Comparison of ENCODE assay signal across 17 mouse cellular contexts in the genomic region with DNA sequence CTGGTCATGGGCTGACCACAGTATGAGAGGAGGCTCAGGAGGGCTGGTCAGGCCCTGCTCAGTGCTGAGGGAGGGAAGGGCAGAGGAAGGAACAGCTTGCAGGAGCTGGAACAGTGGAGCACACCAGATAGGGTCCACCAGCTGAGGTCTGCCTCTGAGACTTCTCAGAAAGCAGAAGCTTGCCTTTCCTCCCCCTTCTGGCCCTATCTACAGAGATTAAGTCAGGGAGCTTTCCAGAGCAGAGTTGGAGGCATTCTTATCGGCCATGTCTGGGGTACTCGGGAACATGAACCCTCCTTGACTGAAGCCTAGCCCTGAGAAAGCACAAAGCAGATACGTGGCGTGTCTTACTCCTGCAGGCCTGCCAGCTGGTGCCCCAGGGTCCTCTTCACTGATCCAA. TPM values are rescaled to one million over a fixed set of nuclear protein-coding genes. Genes with fewer than 3 reads are reported as not detected.
DNase-seq lines count a peak whose midpoint lies in the region; ATAC-seq and TF ChIP-seq lines count a peak whose summit lies in the region.
"Had no signal": no experiment of that assay in that cellular context is flagged by ENCODE, and none has a peak within 500 bp of the region (broad histone marks: within the 10 kb centered on the region; RNA-seq: fewer than 3 reads in every experiment).

No protein-coding gene starts in this region.

- DNase-seq in heart, embryonic 10.5 days (ENCODE audit: low spot score) = no peak
- no peak for DNase-seq in heart, adult 2 months
- DNase-seq in MEL (ENCODE audit: low read depth, low spot score) (peak; percentile 79), adipocyte (ENCODE audit: low spot score) (no peak)
- DNase-seq in heart, postnatal 14 days = peak; percentile 36 to 57
- no peak for DNase-seq in cerebellum, postnatal 36 days
- DNase-seq: adrenal gland, postnatal 36 days; kidney, adult 11 months; kidney, postnatal 36 days; lung, embryonic 14.5 days; thymus, adult 2 months had no signal

- no peaks in the 10 kb centered on the region for H3K27me3 ChIP-seq in heart, embryonic 10.5 days (ENCODE audit: insufficient read depth, poor library complexity, severe bottlenecking)
- H3K27me3 ChIP-seq in heart, adult 2 months (ENCODE audit: control insufficient read depth, insufficient read depth, low read length) = no peaks in the 10 kb centered on the region
- H3K27me3 ChIP-seq in MEL (ENCODE audit: control insufficient read depth in 1 of 2, insufficient read depth in 2 of 2, low read length in 2 of 2) = no peaks in the 10 kb centered on the region; a peak in 1 of 4 replicates
- H3K27me3 ChIP-seq in liver, embryonic 16.5 days (ENCODE audit: control insufficient read depth, insufficient read depth, low read depth, low read length) = no peaks in the 10 kb centered on the region
- no peaks in the 10 kb centered on the region for H3K27me3 ChIP-seq in intestine, postnatal 0 days (replicated peaks; ENCODE audit: control insufficient read depth, insufficient read depth, low read length)
- H3K27me3 ChIP-seq: embryonic facial prominence, embryonic 15.5 days; forebrain, embryonic 13.5 days; hindbrain, embryonic 13.5 days had no signal

- no peak overlapping the region for H3K9ac ChIP-seq in heart, adult 2 months (ENCODE audit: low read depth, low read length)
- H3K9ac ChIP-seq in MEL (ENCODE audit: control insufficient read depth, low read depth, low read length, poor library complexity, severe bottlenecking) = no peak overlapping the region
- H3K9ac ChIP-seq in liver, embryonic 16.5 days (ENCODE audit: low read depth, low read length) = no peak overlapping the region
- H3K9ac ChIP-seq in intestine, postnatal 0 days (ENCODE audit: low read depth, low read length) = no peak overlapping the region
- H3K9ac ChIP-seq: embryonic facial prominence, embryonic 15.5 days; forebrain, embryonic 13.5 days; hindbrain, embryonic 13.5 days; lung, embryonic 14.5 days had no signal

- TF ChIP-seq POLR2A in heart, adult 2 months (IDR thresholded peaks at IDR 0.05; ENCODE audit: insufficient read depth, low read depth, low read length) = no peak
- TF ChIP-seq POLR2A in MEL (IDR thresholded peaks at IDR 0.05; ENCODE audit: control insufficient read depth in 1 of 2, insufficient read depth in 1 of 2, low read depth in 1 of 2, low read length in 2 of 2, poor library complexity in 1 of 2) = no peak

- ATAC-seq in liver, embryonic 16.5 days (ENCODE audit: low read depth) = peak; percentile 32; the same call in 1 of the 2 replicates
- ATAC-seq in intestine, postnatal 0 days = no peak
- ATAC-seq: forebrain, embryonic 13.5 days had no signal

- 62% methylated on average over 4 of the region's 4 CpGs for WGBS in heart, embryonic 10.5 days
- WGBS in heart, adult 2 months = 67% methylated on average over 4 of the region's 4 CpGs
- 24% methylated on average over 4 of the region's 4 CpGs for WGBS in liver, embryonic 16.5 days (ENCODE audit: insufficient replicate concordance)
- WGBS in intestine, postnatal 0 days = 90% methylated on average over 4 of the region's 4 CpGs

- H3K4me2 ChIP-seq in liver, embryonic 16.5 days (ENCODE audit: low read depth, low read length) = no peak overlapping the region
- H3K4me2 ChIP-seq in intestine, postnatal 0 days (replicated peaks; ENCODE audit: low read depth) = no peak overlapping the region
- H3K4me2 ChIP-seq: embryonic facial prominence, embryonic 15.5 days; forebrain, embryonic 13.5 days; hindbrain, embryonic 13.5 days; lung, embryonic 14.5 days had no signal

- no peak overlapping the region for H3K4me3 ChIP-seq in heart, embryonic 10.5 days
- H3K4me3 ChIP-seq in heart, adult 2 months = no peak overlapping the region
- no peak overlapping the region for H3K4me3 ChIP-seq in MEL (ENCODE audit: control insufficient read depth in 1 of 2, insufficient read depth in 1 of 2, low read depth in 2 of 2, low read length in 2 of 2)
- H3K4me3 ChIP-seq in liver, embryonic 16.5 days (ENCODE audit: low read depth, low read length) = no peak overlapping the region
- no peak overlapping the region for H3K4me3 ChIP-seq in intestine, postnatal 0 days (ENCODE audit: low read depth, low read length)
- H3K4me3 ChIP-seq: embryonic facial prominence, embryonic 15.5 days; forebrain, embryonic 13.5 days; gastrocnemius, adult 2 months; hindbrain, embryonic 13.5 days had no signal

- TF ChIP-seq CTCF in heart, adult 2 months (IDR thresholded peaks at IDR 0.05) = no peak
- TF ChIP-seq CTCF in MEL (IDR thresholded peaks at IDR 0.05 in 2 of 3, conservative IDR thresholded peaks at IDR 0.05 in 1 of 3; ENCODE audit: control insufficient read depth in 1 of 3, insufficient read depth in 1 of 3, low read depth in 2 of 3, low read length in 3 of 3, poor library complexity in 1 of 3, severe bottlenecking in 1 of 3) = no peak
- no peak for TF ChIP-seq CTCF in intestine, postnatal 0 days (IDR thresholded peaks at IDR 0.05; ENCODE audit: low read depth)

- no peaks in the 10 kb centered on the region for H3K36me3 ChIP-seq in heart, embryonic 10.5 days
- H3K36me3 ChIP-seq in heart, adult 2 months (ENCODE audit: control insufficient read depth, insufficient read depth, low read length) = no peaks in the 10 kb centered on the region
- H3K36me3 ChIP-seq in MEL (ENCODE audit: control insufficient read depth in 1 of 2, insufficient read depth in 2 of 2, low read length in 2 of 2) = no peaks in the 10 kb centered on the region
- H3K36me3 ChIP-seq in liver, embryonic 16.5 days (ENCODE audit: control insufficient read depth, insufficient read depth) = no peaks in the 10 kb centered on the region
- H3K36me3 ChIP-seq in intestine, postnatal 0 days (ENCODE audit: control insufficient read depth, insufficient read depth) = no peaks in the 10 kb centered on the region
- H3K36me3 ChIP-seq: embryonic facial prominence, embryonic 15.5 days; hindbrain, embryonic 13.5 days had no signal

- intact Hi-C loops in heart, adult 2 months (cut with DNase I) = no loop called here
- intact Hi-C loops in heart, postnatal 14 days (cut with DNase I) = loop anchor here (5.0 kb wide), 1 partner anchor 34 kb away; no protein-coding TSS in a partner anchor

- no peak for TF ChIP-seq EP300 in heart, adult 2 months (IDR thresholded peaks at IDR 0.05; ENCODE audit: insufficient read depth, low read depth, low read length)
- peak; percentile 48 to 59 for TF ChIP-seq EP300 in MEL (IDR thresholded peaks at IDR 0.05; ENCODE audit: low read depth in 1 of 2, low read length in 2 of 2)

- peaks cover 44% of the 10 kb centered on the region for H3K4me1 ChIP-seq in heart, embryonic 10.5 days
- peaks cover 9% of the 10 kb centered on the region for H3K4me1 ChIP-seq in heart, adult 2 months (ENCODE audit: control insufficient read depth, insufficient read depth, low read length)
- peaks cover 0 to 8% of the 10 kb centered on the region in 2 experiments; a peak in 1 of 4 replicates for H3K4me1 ChIP-seq in MEL (ENCODE audit: control insufficient read depth in 1 of 2, insufficient read depth in 2 of 2, low read length in 2 of 2)
- no peaks in the 10 kb centered on the region; the same call in none of the 2 replicates for H3K4me1 ChIP-seq in liver, embryonic 16.5 days (ENCODE audit: control insufficient read depth, low read depth, low read length)
- H3K4me1 ChIP-seq in intestine, postnatal 0 days (replicated peaks; ENCODE audit: control insufficient read depth, insufficient read depth, low read length) = no peaks in the 10 kb centered on the region

- no peak for TF ChIP-seq RAD21 in MEL (IDR thresholded peaks at IDR 0.05; ENCODE audit: low read depth, low read length)

- H3K27ac ChIP-seq in heart, embryonic 10.5 days = peak overlapping the region; percentile 67; the same call in 1 of the 2 replicates
- H3K27ac ChIP-seq in heart, adult 2 months = no peak overlapping the region
- no peak overlapping the region for H3K27ac ChIP-seq in MEL (ENCODE audit: control insufficient read depth, low read depth, low read length)
- H3K27ac ChIP-seq in liver, embryonic 16.5 days (ENCODE audit: low read length) = no peak overlapping the region
- H3K27ac ChIP-seq in intestine, postnatal 0 days (ENCODE audit: low read depth, low read length) = no peak overlapping the region
- H3K27ac ChIP-seq: embryonic facial prominence, embryonic 15.5 days; forebrain, embryonic 13.5 days; gastrocnemius, adult 2 months; hindbrain, embryonic 13.5 days had no signal

- no peaks in the 10 kb centered on the region for H3K79me2 ChIP-seq in heart, adult 2 months (replicated peaks; ENCODE audit: control insufficient read depth, insufficient read depth, low read length)
- H3K79me2 ChIP-seq in MEL (ENCODE audit: control insufficient read depth, insufficient read depth, low read length, poor library complexity) = no peaks in the 10 kb centered on the region

- no peaks in the 10 kb centered on the region for H3K9me3 ChIP-seq in heart, embryonic 10.5 days
- H3K9me3 ChIP-seq in MEL (replicated peaks; ENCODE audit: insufficient read depth, low read length) = no peaks in the 10 kb centered on the region
- H3K9me3 ChIP-seq in liver, embryonic 16.5 days (replicated peaks; ENCODE audit: control insufficient read depth, low read length) = no peaks in the 10 kb centered on the region
- no peaks in the 10 kb centered on the region for H3K9me3 ChIP-seq in intestine, postnatal 0 days (ENCODE audit: control insufficient read depth)
- H3K9me3 ChIP-seq: embryonic facial prominence, embryonic 15.5 days; forebrain, embryonic 13.5 days; hindbrain, embryonic 13.5 days had no signal

TF ChIP-seq in MEL, 35 proteins besides CTCF, POLR2A, EP300 and RAD21:
- TF ChIP-seq GATA1 (IDR thresholded peaks at IDR 0.05; ENCODE audit: low read depth, low read length) (peak; percentile 71), ETS1 (IDR thresholded peaks at IDR 0.05; ENCODE audit: low read depth, low read length) (0 out of 2 replicates have a peak, but pooled peaks have one; percentile 23), TBP (IDR thresholded peaks at IDR 0.05; ENCODE audit: low read depth, low read length) (peak; percentile 49; the same call in 1 of the 2 replicates), ZC3H11A (IDR thresholded peaks at IDR 0.05; ENCODE audit: low read depth, low read length) (no peak), RCOR1 (IDR thresholded peaks at IDR 0.05; ENCODE audit: low read depth, low read length) (peak; percentile 69; the same call in 1 of the 2 replicates)
TF ChIP-seq in MEL: peak in this region for 4.

RNA-seq across cellular contexts. Expression of a gene that starts 46.8 kb away (rescaled TPM):
- 4.8 and 7.3 TPM in 2 replicates for polyA plus RNA-seq in heart, embryonic 10.5 days (2016; fragmentation: Nextera tagmentation; extraction: Ambion mirVana)
- total RNA-seq in heart, adult 2 months (2021) = 10 to 100 TPM; 13.6 to 13.7 TPM
- polyA plus RNA-seq in heart, adult 2 months (2012; rRNA removed) = 14.5 and 21.9 TPM in 2 replicates
- not detected in 2 replicates for total RNA-seq in MEL (2012; rRNA removed)
- not detected for polyA plus RNA-seq in MEL (2012; ENCODE audit: insufficient read depth in 1 of 2, insufficient read length in 2 of 2, low read depth in 1 of 2, low replicate concordance in 2 of 2, missing spikeins in 1 of 2)
- total RNA-seq in heart, postnatal 14 days (2021) = 10 to 100 TPM; 11.9 to 15.4 TPM
- 4.6 and 7.1 TPM in 2 replicates for polyA plus RNA-seq in liver, embryonic 16.5 days (2015; fragmentation: Nextera tagmentation; extraction: Ambion mirVana)
- polyA plus RNA-seq in intestine, postnatal 0 days (2015; fragmentation: Nextera tagmentation; extraction: Ambion mirVana) = 6.3 and 6.9 TPM in 2 replicates

Comparison
In these comparisons a context has a peak if more than half of its experiments do, and no peak if none do; other contexts are left out.
1. DNase-seq: peak in MEL (single experiment) and heart, postnatal 14 days (2 of 2); none in heart, embryonic 10.5 days (single experiment), heart, adult 2 months (0 of 2), cerebellum, postnatal 36 days (0 of 2) and adipocyte (single experiment).